Mouse (Mus musculus): ENCODE measurements around the gene Dytn.

The Dytn gene

GRCm38 (mm10) chr1:63576803-63577202, 109.9 kb downstream of the Dytn start:
- WGBS = 67% methylated on average over 5 of the region's 5 CpGs

GRCm38 (mm10) chr1:63573864-63574611, 112.7 kb downstream of the Dytn start:
- WGBS = 54% methylated on average over 12 of the region's 12 CpGs

GRCm38 (mm10) chr1:63573432-63573831, 113.3 kb downstream of the Dytn start:
- WGBS = 40% methylated on average over 6 of the region's 6 CpGs

Measured in cerebral cortex, adult 2 months (tissue).